Mouse (Mus musculus) liver, embryonic 14.5 days (tissue): ENCODE measurements around the gene Gab2.

ENCODE experiments used
- CTCF ChIP-seq: IDR thresholded peaks from 2 replicates; pipeline ENCODE4 v1.5.1; 2016; ENCODE audit warnings: antibody characterized with exemption, low read depth, control low read depth
- EP300 ChIP-seq: IDR thresholded peaks from 2 replicates; pipeline ENCODE4 v1.6.1; 2016; ENCODE audit warnings: antibody characterized with exemption, low read depth

DNA sequence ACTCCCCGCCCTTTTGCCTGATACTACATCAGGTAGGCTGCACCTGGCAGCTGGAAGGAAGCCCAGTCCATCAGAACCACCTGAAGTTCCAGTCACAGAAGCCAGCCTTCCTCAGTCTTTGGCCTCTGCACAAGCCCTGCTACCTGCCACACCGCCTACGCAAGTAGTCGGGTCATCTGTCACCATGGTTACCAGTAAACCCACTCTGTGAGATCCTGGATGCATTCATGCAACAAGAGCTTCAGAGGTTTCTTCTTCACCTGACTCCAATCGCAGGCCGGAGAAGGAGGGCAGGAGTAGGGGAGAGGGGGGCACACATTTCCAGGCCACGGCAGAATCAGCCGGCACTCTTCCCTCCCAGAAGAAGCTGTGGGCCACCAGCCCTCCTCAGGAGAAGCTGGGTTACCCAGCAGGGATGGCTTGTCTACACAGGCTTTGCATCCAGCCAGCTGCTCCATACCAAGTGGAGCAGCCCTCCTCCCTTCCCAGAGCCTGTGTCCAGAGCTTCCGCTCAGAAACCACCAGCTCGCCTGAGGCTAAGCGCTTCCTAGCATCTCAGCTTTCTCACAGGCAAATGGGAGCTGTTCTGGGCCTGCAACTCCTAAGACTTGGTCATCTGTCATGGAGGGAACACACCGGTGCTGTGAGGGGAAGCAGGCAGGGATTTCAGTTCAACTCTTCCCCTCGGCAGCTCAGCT is 247.7 kb downstream of the Gab2 start:
- TF ChIP-seq CTCF (no peak), EP300 (no peak)
